Mouse (Mus musculus) limb, embryonic 12.5 days (tissue): ENCODE results near the gene Cdk14. TPM values are rescaled to one million over a fixed set of nuclear protein-coding genes. Genes with fewer than 3 reads are reported as not detected.

Experiments used
- ATAC-seq: fragments of 200-750 bp; cut with Nextera tagmentation; 2 replicates; pipeline ENCODE4 v1.8.0; 2017; ENCODE audit warnings: low read depth, moderate TSS enrichment; ENCODE audit not compliant: insufficient number of reproducible peaks, insufficient read depth, low FRiP score, low TSS enrichment
- H3K27ac ChIP-seq: fragments of 300-500 bp; sonication (generic); 2 replicates; pipeline ENCODE4 v1.5.1; 2016; ENCODE audit warnings: mild to moderate bottlenecking, moderate library complexity
- H3K27me3 ChIP-seq: fragments of 300-500 bp; sonication (generic); 2 replicates; pipeline ENCODE4 v1.6.1; 2016; ENCODE audit warnings: mild to moderate bottlenecking, moderate library complexity
- H3K36me3 ChIP-seq: fragments of 300-500 bp; sonication (generic); 2 replicates; pipeline ENCODE4 v1.6.1; 2016; ENCODE audit warnings: mild to moderate bottlenecking, moderate library complexity
- H3K4me1 ChIP-seq: fragments of 300-500 bp; sonication (generic); replicated peaks from 2 replicates; pipeline ENCODE4 v1.6.1; 2016
- H3K4me2 ChIP-seq: fragments of 300-500 bp; sonication (generic); 2 replicates; pipeline ENCODE4 v1.6.1; 2016; ENCODE audit warnings: mild to moderate bottlenecking, moderate library complexity
- H3K4me3 ChIP-seq: fragments of 300-500 bp; sonication (generic); replicated peaks from 2 replicates; pipeline ENCODE4 v1.5.1; 2016; ENCODE audit warnings: mild to moderate bottlenecking
- H3K9ac ChIP-seq: fragments of 300-500 bp; sonication (generic); replicated peaks from 2 replicates; pipeline ENCODE4 v1.6.1; 2016; ENCODE audit warnings: mild to moderate bottlenecking, moderate library complexity
- H3K9me3 ChIP-seq: fragments of 300-500 bp; sonication (generic); 2 replicates; pipeline ENCODE4 v1.6.1; 2016; ENCODE audit warnings: mild to moderate bottlenecking, moderate library complexity
- WGBS: fragments of 180-500 bp; shearing (Covaris S2); methylation state at CpG from one replicate; pipeline ENCODE4 v1.1.7; 2016; 5-methylcytosine and 5-hydroxymethylcytosine counted together
- polyA plus RNA-seq: library from polyadenylated mRNA; unstranded; fragments of >200 nt; fragmentation: Nextera tagmentation; extraction: Ambion mirVana; gene quantifications from 2 replicates; pipeline ENCODE4 v1.2.1, GENCODE M21; 2016

Gene Cdk14
- polyA plus RNA-seq, 1 experiment from 2014 or later, result 27.6 TPM

- Histone ChIP-seq H3K4me1 (peaks cover 25% of the 10 kb centered on the region), H3K9me3 (no peaks in the 10 kb centered on the region), H3K4me3 (peak overlapping the region; percentile 71), H3K4me2 (peak overlapping the region; percentile 69), H3K36me3 (no peaks in the 10 kb centered on the region), H3K27me3 (no peaks in the 10 kb centered on the region), H3K27ac (peak overlapping the region; percentile 95), H3K9ac (peak overlapping the region; percentile 90)
- 3% methylated on average over 23 of the region's 23 CpGs for WGBS
- no peak for ATAC-seq
Observed at GRCm38 (mm10) chr5:5380731-5381718, 39.1 kb downstream of the Cdk14 start.

- no peaks in the 10 kb centered on the region for H3K9me3 ChIP-seq
- H3K36me3 ChIP-seq, result no peaks in the 10 kb centered on the region
- peak overlapping the region; percentile 95 for H3K27ac ChIP-seq
- ATAC-seq, result peak; percentile 85
- H3K4me1 ChIP-seq, result peaks cover 26% of the 10 kb centered on the region
- no peaks in the 10 kb centered on the region for H3K27me3 ChIP-seq
- peak overlapping the region; percentile 90 for H3K9ac ChIP-seq
- peak overlapping the region; percentile 71 for H3K4me3 ChIP-seq
- under 1% methylated on average over 90 of the region's 128 CpGs for WGBS
- peak overlapping the region; percentile 69 for H3K4me2 ChIP-seq
Observed at GRCm38 (mm10) chr5:5379870-5380730, 40.0 kb downstream of the Cdk14 start.

- no peaks in the 10 kb centered on the region for H3K27me3 ChIP-seq
- peak overlapping the region; percentile 90 for H3K9ac ChIP-seq
- peak overlapping the region; percentile 71 for H3K4me3 ChIP-seq
- no peak for ATAC-seq
- peak overlapping the region; percentile 95 for H3K27ac ChIP-seq
- WGBS, result under 1% methylated on average over 14 of the region's 14 CpGs
- peaks cover 26% of the 10 kb centered on the region for H3K4me1 ChIP-seq
- no peaks in the 10 kb centered on the region for H3K9me3 ChIP-seq
- H3K4me2 ChIP-seq, result peak overlapping the region; percentile 69
- H3K36me3 ChIP-seq, result no peaks in the 10 kb centered on the region
Observed at GRCm38 (mm10) chr5:5379501-5379869, 40.6 kb downstream of the Cdk14 start.

- no peak overlapping the region for H3K4me3 ChIP-seq
- no peaks in the 10 kb centered on the region for H3K27me3 ChIP-seq
- no peak overlapping the region for H3K27ac ChIP-seq
- no peaks in the 10 kb centered on the region for H3K36me3 ChIP-seq
- no peak overlapping the region for H3K4me2 ChIP-seq
- 85% methylated on average over 1 of the region's 1 CpGs for WGBS
- no peaks in the 10 kb centered on the region for H3K9me3 ChIP-seq
- H3K9ac ChIP-seq, result no peak overlapping the region
- H3K4me1 ChIP-seq, result peaks cover 39% of the 10 kb centered on the region
- ATAC-seq, result no peak
Observed at GRCm38 (mm10) chr5:5374393-5374792, 45.7 kb downstream of the Cdk14 start.

GRCm38 (mm10) chr5:5373541-5373940 lies 46.6 kb downstream of the Cdk14 start:
- Histone ChIP-seq H3K36me3 (no peaks in the 10 kb centered on the region), H3K4me3 (no peak overlapping the region), H3K4me2 (no peak overlapping the region), H3K4me1 (peaks cover 31% of the 10 kb centered on the region), H3K27me3 (no peaks in the 10 kb centered on the region), H3K9me3 (no peaks in the 10 kb centered on the region), H3K27ac (no peak overlapping the region), H3K9ac (no peak overlapping the region)
- 84% methylated on average over 7 of the region's 7 CpGs for WGBS
- no peak for ATAC-seq

GRCm38 (mm10) chr5:5372936-5373335 lies 47.2 kb downstream of the Cdk14 start:
- 65% methylated on average over 5 of the region's 5 CpGs for WGBS
- Histone ChIP-seq H3K4me3 (no peak overlapping the region), H3K4me2 (no peak overlapping the region), H3K9ac (no peak overlapping the region), H3K27ac (no peak overlapping the region), H3K36me3 (no peaks in the 10 kb centered on the region), H3K4me1 (peaks cover 25% of the 10 kb centered on the region), H3K27me3 (no peaks in the 10 kb centered on the region), H3K9me3 (no peaks in the 10 kb centered on the region)
- ATAC-seq, result no peak

GRCm38 (mm10) chr5:5372354-5372753 lies 47.8 kb downstream of the Cdk14 start:
- WGBS, result 55% methylated on average over 3 of the region's 3 CpGs
- no peak overlapping the region for H3K27ac ChIP-seq
- no peak overlapping the region for H3K9ac ChIP-seq
- no peak overlapping the region for H3K4me3 ChIP-seq
- no peaks in the 10 kb centered on the region for H3K9me3 ChIP-seq
- H3K4me1 ChIP-seq, result peaks cover 23% of the 10 kb centered on the region
- peak; percentile 45; the same call in 1 of the 2 replicates for ATAC-seq
- H3K36me3 ChIP-seq, result no peaks in the 10 kb centered on the region
- no peaks in the 10 kb centered on the region for H3K27me3 ChIP-seq
- H3K4me2 ChIP-seq, result no peak overlapping the region

- no peak for ATAC-seq
Observed at GRCm38 (mm10) chr5:5370322-5371082, 49.6 kb downstream of the Cdk14 start.

GRCm38 (mm10) chr5:5368389-5369164 lies 51.5 kb downstream of the Cdk14 start:
- Histone ChIP-seq H3K9ac (no peak overlapping the region), H3K27ac (no peak overlapping the region), H3K4me2 (no peak overlapping the region), H3K27me3 (no peaks in the 10 kb centered on the region), H3K4me1 (peaks cover 14% of the 10 kb centered on the region), H3K9me3 (no peaks in the 10 kb centered on the region), H3K4me3 (no peak overlapping the region), H3K36me3 (peaks cover 13% of the 10 kb centered on the region)
- no peak for ATAC-seq
- 77% methylated on average over 14 of the region's 14 CpGs for WGBS

More at GRCm38 (mm10) chr5:5370322-5371082, 49.6 kb downstream of the Cdk14 start:
- no peak overlapping the region for H3K9ac ChIP-seq
- H3K4me3 ChIP-seq, result no peak overlapping the region
- no peak overlapping the region for H3K27ac ChIP-seq
- H3K4me2 ChIP-seq, result no peak overlapping the region
- peaks cover 3% of the 10 kb centered on the region; the same call in 1 of the 2 replicates for H3K36me3 ChIP-seq
- 70% methylated on average over 4 of the region's 4 CpGs for WGBS
- H3K27me3 ChIP-seq, result no peaks in the 10 kb centered on the region
- peaks cover 15% of the 10 kb centered on the region for H3K4me1 ChIP-seq
- H3K9me3 ChIP-seq, result no peaks in the 10 kb centered on the region

GRCm38 (mm10) chr5:5367550-5367949 lies 52.6 kb downstream of the Cdk14 start:
- Histone ChIP-seq H3K27me3 (no peaks in the 10 kb centered on the region), H3K9ac (no peak overlapping the region), H3K9me3 (no peaks in the 10 kb centered on the region), H3K27ac (no peak overlapping the region), H3K4me1 (peaks cover 4% of the 10 kb centered on the region), H3K36me3 (peaks cover 17% of the 10 kb centered on the region), H3K4me2 (no peak overlapping the region), H3K4me3 (no peak overlapping the region)
- no peak for ATAC-seq
- 86% methylated on average over 8 of the region's 8 CpGs for WGBS
